Comparison of ENCODE assay signal across 31 mouse cellular contexts in genomic region chr8:108098598-108098997, GRCm38 (mm10).
A peak's percentile ranks its signal among the peaks of the same experiment; 100 is the strongest.
DNase-seq lines count a peak whose midpoint lies in the region; ATAC-seq and TF ChIP-seq lines count a peak whose summit lies in the region.
"Had no signal": no experiment of that assay in that cellular context is flagged by ENCODE, and none has a peak within 500 bp of the region (broad histone marks: within the 10 kb centered on the region; RNA-seq: fewer than 3 reads in every experiment).

No protein-coding gene starts in this region.

- no peaks in the 10 kb centered on the region for H3K9me3 ChIP-seq in hindbrain, embryonic 12.5 days (replicated peaks)
- no peaks in the 10 kb centered on the region for H3K9me3 ChIP-seq in hindbrain, embryonic 10.5 days
- no peaks in the 10 kb centered on the region for H3K9me3 ChIP-seq in limb, embryonic 10.5 days (replicated peaks)
- H3K9me3 ChIP-seq in neural tube, embryonic 14.5 days (ENCODE audit: control insufficient read depth, low read length): no peaks in the 10 kb centered on the region
- H3K9me3 ChIP-seq: embryonic facial prominence, embryonic 12.5 days; kidney, embryonic 15.5 days; liver, embryonic 13.5 days had no signal

- peak overlapping the region; percentile 74 for H3K27ac ChIP-seq in hindbrain, embryonic 12.5 days
- no peak overlapping the region for H3K27ac ChIP-seq in hindbrain, embryonic 10.5 days
- no peak overlapping the region for H3K27ac ChIP-seq in limb, embryonic 10.5 days
- peak overlapping the region; percentile 30; the same call in 1 of the 2 replicates for H3K27ac ChIP-seq in neural tube, embryonic 14.5 days (ENCODE audit: low read depth, low read length)
- H3K27ac ChIP-seq: embryonic facial prominence, embryonic 12.5 days; gastrocnemius, adult 2 months; kidney, embryonic 15.5 days; liver, embryonic 13.5 days; stomach, postnatal 0 days had no signal

- peaks cover 27% of the 10 kb centered on the region for H3K4me1 ChIP-seq in hindbrain, embryonic 12.5 days
- H3K4me1 ChIP-seq in hindbrain, embryonic 10.5 days (replicated peaks): peaks cover 24% of the 10 kb centered on the region
- peaks cover 35% of the 10 kb centered on the region for H3K4me1 ChIP-seq in limb, embryonic 10.5 days
- peaks cover 10% of the 10 kb centered on the region; the same call in 1 of the 2 replicates for H3K4me1 ChIP-seq in neural tube, embryonic 14.5 days (ENCODE audit: control insufficient read depth, insufficient read depth, low read length)
- H3K4me1 ChIP-seq: kidney, embryonic 15.5 days; liver, embryonic 13.5 days had no signal

- peaks cover 8% of the 10 kb centered on the region; the same call in 1 of the 2 replicates for H3K27me3 ChIP-seq in hindbrain, embryonic 12.5 days
- peaks cover 4% of the 10 kb centered on the region; the same call in 1 of the 2 replicates for H3K27me3 ChIP-seq in hindbrain, embryonic 10.5 days (ENCODE audit: insufficient read depth, poor library complexity, severe bottlenecking)
- no peaks in the 10 kb centered on the region for H3K27me3 ChIP-seq in limb, embryonic 10.5 days (ENCODE audit: low read depth, poor library complexity, severe bottlenecking)
- no peaks in the 10 kb centered on the region for H3K27me3 ChIP-seq in neural tube, embryonic 14.5 days (ENCODE audit: control insufficient read depth, insufficient read depth, low read length)
- H3K27me3 ChIP-seq: embryonic facial prominence, embryonic 12.5 days; kidney, embryonic 15.5 days; liver, embryonic 13.5 days had no signal

- peak overlapping the region; percentile 11; the same call in 1 of the 2 replicates for H3K4me2 ChIP-seq in hindbrain, embryonic 12.5 days (replicated peaks)
- 0 out of 2 replicates have a peak overlapping the region, but pooled peaks have one; percentile 1 for H3K4me2 ChIP-seq in neural tube, embryonic 14.5 days (ENCODE audit: low read depth, low read length)
- H3K4me2 ChIP-seq: embryonic facial prominence, embryonic 12.5 days; heart, embryonic 11.5 days; kidney, embryonic 15.5 days; liver, embryonic 13.5 days had no signal

- no peak for ATAC-seq in hindbrain, embryonic 12.5 days (ENCODE audit: low FRiP score)
- no peak for ATAC-seq in neural tube, embryonic 14.5 days (ENCODE audit: low read depth)
- ATAC-seq: forebrain, embryonic 16.5 days; inflammation-experienced regulatory T-cells, adult 6 months; lung, postnatal 0 days; Patski had no signal

- no peak overlapping the region for H3K4me3 ChIP-seq in hindbrain, embryonic 12.5 days
- no peak overlapping the region for H3K4me3 ChIP-seq in hindbrain, embryonic 10.5 days
- H3K4me3 ChIP-seq in limb, embryonic 10.5 days: no peak overlapping the region
- H3K4me3 ChIP-seq in neural tube, embryonic 14.5 days (ENCODE audit: low read depth, low read length): no peak overlapping the region
- H3K4me3 ChIP-seq: embryonic facial prominence, embryonic 12.5 days; gastrocnemius, adult 2 months; kidney, embryonic 15.5 days; liver, embryonic 13.5 days; myocyte had no signal

- H3K36me3 ChIP-seq in hindbrain, embryonic 12.5 days: no peaks in the 10 kb centered on the region
- no peaks in the 10 kb centered on the region for H3K36me3 ChIP-seq in hindbrain, embryonic 10.5 days
- H3K36me3 ChIP-seq in limb, embryonic 10.5 days: no peaks in the 10 kb centered on the region
- H3K36me3 ChIP-seq in neural tube, embryonic 14.5 days (ENCODE audit: control insufficient read depth, insufficient read depth, low read length): no peaks in the 10 kb centered on the region
- H3K36me3 ChIP-seq: embryonic facial prominence, embryonic 12.5 days; kidney, embryonic 15.5 days; liver, embryonic 13.5 days had no signal

- TF ChIP-seq CTCF in brain, embryonic 14.5 days (IDR thresholded peaks at IDR 0.05; ENCODE audit: borderline replicate concordance, extremely low read depth, insufficient read depth, insufficient read length): no peak

- DNase-seq in hindbrain, embryonic 10.5 days (ENCODE audit: low spot score): no peak
- DNase-seq in brain, embryonic 14.5 days (ENCODE audit: low read depth): peak; percentile 64
- DNase-seq in limb, embryonic 10.5 days (ENCODE audit: low spot score): peak; percentile 12
- no peak for DNase-seq in spleen, adult 18-20 months
- no peak for DNase-seq in urinary bladder, postnatal 36 days (ENCODE audit: low spot score in 2 of 2)
- DNase-seq: adrenal gland, postnatal 14 days; cerebellum, adult 11-12 months; cerebellum, adult 9-11 months; embryo, embryonic 11 days; gastrocnemius, adult 2 months; gastrocnemius, postnatal 36 days; heart, adult 18-20 months; heart, postnatal 36 days; kidney, adult 18-20 months; kidney, postnatal 25 days; liver, embryonic 13.5 days; lung, adult 18-20 months; right cerebral cortex, postnatal 25 days; thymus, adult 18-20 months; thymus, postnatal 25 days had no signal

- WGBS in hindbrain, embryonic 12.5 days: 71% methylated on average over 13 of the region's 13 CpGs
- WGBS in hindbrain, embryonic 10.5 days: 84% methylated on average over 13 of the region's 13 CpGs
- 90% methylated on average over 13 of the region's 13 CpGs for WGBS in limb, embryonic 10.5 days
- 56% methylated on average over 13 of the region's 13 CpGs for WGBS in neural tube, embryonic 14.5 days

- no peak overlapping the region for H3K9ac ChIP-seq in hindbrain, embryonic 12.5 days
- no peak overlapping the region for H3K9ac ChIP-seq in neural tube, embryonic 14.5 days (replicated peaks; ENCODE audit: low read depth, low read length)
- H3K9ac ChIP-seq: embryonic facial prominence, embryonic 12.5 days; kidney, embryonic 15.5 days; liver, embryonic 13.5 days had no signal

- no peak for TF ChIP-seq POLR2A in brain, embryonic 14.5 days (IDR thresholded peaks at IDR 0.05; ENCODE audit: borderline replicate concordance, extremely low read depth, insufficient read depth, insufficient read length, poor library complexity, severe bottlenecking)

Comparison
In these comparisons a context has a peak if more than half of its experiments do, and no peak if none do; other contexts are left out.
1. H3K27ac ChIP-seq: peak in hindbrain, embryonic 12.5 days (single experiment) and neural tube, embryonic 14.5 days (single experiment); none in hindbrain, embryonic 10.5 days (single experiment) and limb, embryonic 10.5 days (single experiment).
2. DNase-seq: peak in brain, embryonic 14.5 days (single experiment) and limb, embryonic 10.5 days (single experiment); none in hindbrain, embryonic 10.5 days (single experiment), spleen, adult 18-20 months (0 of 2) and urinary bladder, postnatal 36 days (0 of 2).